Mouse (Mus musculus) brain, embryonic 14.5 days (tissue): ENCODE data around the gene Sdad1. TPM values are rescaled to one million over a fixed set of nuclear protein-coding genes. Genes with fewer than 3 reads are reported as not detected.

Experiments used
- DNase-seq: peaks from one replicate; pipeline ENCODE4 v3.0.0-alpha.2; 2011; ENCODE audit warnings: low read depth
- CTCF ChIP-seq: fragments of 200-500 bp; IDR thresholded peaks from 2 replicates; pipeline ENCODE4 v1.5.1; 2012; ENCODE audit warnings: inconsistent platforms, mild to moderate bottlenecking, moderate library complexity, borderline replicate concordance; ENCODE audit not compliant: insufficient read depth, insufficient read length; ENCODE audit errors: extremely low read depth
- POLR2A ChIP-seq: fragments of 200-500 bp; IDR thresholded peaks from 2 replicates; pipeline ENCODE4 v1.6.1; 2012; ENCODE audit warnings: mild to moderate bottlenecking, inconsistent platforms, borderline replicate concordance; ENCODE audit not compliant: poor library complexity, insufficient read depth, insufficient read length, severe bottlenecking; ENCODE audit errors: extremely low read depth
- polyA plus RNA-seq: library from polyadenylated mRNA; depleted of rRNA; stranded (reverse); fragments of >200 nt; gene quantifications from 2 replicates; pipeline ENCODE4 v1.2.3, GENCODE M21; 2012

Sdad1 gene
- polyA plus RNA-seq, 1 experiment, result 25.4 TPM

DNA sequence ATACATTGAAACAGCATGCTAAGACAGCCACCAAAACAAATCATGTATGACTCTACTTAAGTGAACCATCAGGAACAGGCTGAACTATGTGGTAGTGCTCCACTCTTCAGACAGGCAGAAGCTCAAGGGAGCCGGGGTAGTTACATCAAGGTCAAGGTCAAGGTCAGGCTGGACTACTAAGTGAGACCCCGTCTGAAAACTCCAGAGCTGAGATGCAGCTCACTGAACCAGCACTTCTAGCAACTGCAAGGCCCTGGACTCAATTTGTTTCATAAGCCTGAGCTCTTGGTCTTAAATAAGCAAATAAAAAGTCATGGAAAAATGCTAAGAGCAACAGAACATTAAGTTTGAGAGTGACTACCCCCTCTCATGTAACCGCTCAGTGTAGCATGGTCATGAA, 6.0 kb downstream of the Sdad1 start:
- DNase-seq, result no peak
- TF ChIP-seq CTCF (no peak), POLR2A (no peak)

DNA sequence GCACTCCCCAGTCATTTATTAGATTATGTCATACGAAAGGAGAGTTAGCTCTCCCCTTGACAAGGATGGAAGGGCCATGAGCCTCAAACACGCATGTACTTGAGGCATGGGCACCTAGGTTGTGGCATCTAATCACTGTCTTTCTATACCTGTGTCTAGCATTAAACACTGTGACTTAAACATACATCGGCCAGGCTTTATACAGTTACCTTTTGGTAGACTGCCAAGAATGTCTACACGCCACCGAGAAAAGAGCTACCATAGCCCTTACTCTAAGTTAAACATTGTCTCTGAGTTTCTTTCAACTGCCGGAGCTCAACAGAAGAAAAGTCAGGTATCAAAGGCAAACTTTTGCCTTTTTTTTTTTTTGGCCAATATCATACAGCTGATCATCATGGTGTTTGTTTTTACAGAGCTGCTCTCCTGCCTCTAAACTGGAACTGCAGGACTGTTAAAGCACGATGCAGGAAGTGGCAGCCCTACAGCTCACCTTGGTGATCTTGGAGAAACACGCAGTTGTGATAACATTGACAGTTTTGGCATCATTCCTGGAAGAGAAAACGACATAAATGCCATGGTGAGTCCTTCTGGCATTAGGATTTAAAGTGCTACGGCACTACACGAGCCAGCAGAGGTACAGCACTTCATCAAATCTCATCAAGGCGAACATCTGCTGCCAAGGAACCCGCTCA, 8.0 kb downstream of the Sdad1 start:
- TF ChIP-seq POLR2A (no peak), CTCF (no peak)
- DNase-seq, result no peak

DNA sequence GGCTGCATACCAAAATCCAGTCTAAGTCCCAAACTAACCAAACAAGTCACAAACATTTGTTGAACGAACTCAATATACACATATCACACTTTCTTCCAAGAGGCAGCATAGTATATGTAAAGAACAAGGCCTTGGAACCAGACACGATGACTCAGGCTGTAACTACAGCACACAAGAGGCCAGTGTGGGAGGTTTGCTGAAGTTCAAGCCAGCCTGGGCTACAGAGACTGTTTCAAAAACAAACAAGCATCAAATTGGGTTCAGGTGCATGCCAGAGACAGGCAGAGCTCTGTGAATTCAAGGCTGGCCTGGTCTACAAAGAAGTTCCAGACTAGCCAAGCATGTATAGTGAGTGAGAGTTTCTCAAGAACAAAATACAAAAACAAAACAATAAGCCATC, 15.8 kb downstream of the Sdad1 start:
- DNase-seq, result no peak
- TF ChIP-seq CTCF (no peak), POLR2A (no peak)

DNA sequence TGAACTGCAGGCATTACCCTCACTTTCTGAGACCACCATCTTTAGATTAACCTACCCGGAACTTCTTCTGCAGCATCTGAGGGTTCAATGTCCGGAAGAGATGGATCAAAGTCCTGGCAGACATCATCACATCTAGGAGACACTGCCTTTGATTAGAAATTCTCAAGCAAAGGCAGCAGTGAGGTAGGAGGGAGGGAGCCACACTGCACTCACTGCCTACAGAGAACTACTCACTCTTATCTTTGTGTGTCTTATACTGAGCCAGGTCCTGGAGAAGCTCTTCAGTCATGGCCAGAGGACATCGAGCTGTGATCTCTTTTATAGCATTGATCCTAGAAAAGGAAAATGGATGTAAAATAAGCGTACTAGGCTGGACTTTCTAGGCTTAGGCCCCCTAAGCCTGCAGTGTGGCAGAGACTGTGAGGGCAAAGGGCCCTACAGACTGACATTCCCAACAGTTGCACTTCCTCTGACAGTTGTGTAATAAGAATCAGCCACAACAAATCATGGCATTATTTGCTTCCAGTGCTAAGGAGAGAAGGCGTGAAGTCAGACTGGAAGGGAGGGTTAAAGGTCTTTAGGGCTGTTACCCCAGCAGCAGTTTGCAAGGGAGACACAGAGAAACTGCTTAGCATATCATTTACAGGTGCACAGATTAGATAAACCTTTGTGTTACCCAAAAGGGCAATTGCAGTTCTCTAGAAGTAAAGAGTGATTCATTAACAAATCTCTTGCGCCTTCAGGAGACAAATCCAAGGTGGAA, 18.4 kb downstream of the Sdad1 start:
- no peak for DNase-seq
- TF ChIP-seq POLR2A (no peak), CTCF (no peak)

DNA sequence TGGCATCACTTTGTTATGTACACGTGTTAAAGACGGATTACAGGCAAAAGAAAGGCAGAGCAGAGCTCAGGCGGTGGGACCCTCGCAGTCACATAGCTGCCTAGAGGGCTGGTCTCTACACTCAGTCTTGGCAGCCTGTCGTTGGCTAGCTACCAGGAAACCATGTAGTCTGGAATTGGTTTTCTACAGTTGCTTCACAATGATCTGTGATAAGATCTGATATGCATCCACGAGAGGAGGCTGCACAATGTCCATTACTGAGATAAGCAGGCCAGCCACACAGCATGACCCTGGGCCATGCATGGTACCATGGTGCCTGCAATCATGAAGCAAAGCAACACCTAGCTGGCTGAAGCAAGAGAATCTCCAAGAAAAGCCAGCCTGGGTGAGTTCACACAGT, 22.4 kb downstream of the Sdad1 start:
- TF ChIP-seq POLR2A (no peak), CTCF (no peak)

DNA sequence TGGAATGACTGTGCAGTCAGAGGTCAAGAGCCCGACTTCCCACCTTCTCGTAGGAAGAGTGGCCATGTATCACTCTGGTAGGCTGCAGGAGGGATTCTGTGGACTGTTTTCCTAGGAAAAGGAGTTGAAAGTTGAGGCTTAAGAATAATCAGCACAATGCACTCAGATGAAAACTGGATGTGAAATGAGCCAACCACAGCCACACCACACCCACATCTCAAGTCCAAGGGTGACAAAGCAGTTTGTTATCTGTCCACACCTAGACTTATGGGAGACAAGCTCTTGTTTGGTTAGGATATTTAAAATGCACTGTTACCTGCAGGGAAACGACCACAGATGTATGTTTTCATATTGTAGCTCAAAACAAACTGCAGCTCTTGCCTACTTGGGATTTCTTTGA, 27.2 kb downstream of the Sdad1 start:
- DNase-seq, result no peak
- TF ChIP-seq POLR2A, result no peak
- TF ChIP-seq CTCF, result no peak

More for the DNA sequence above, 22.4 kb downstream of the Sdad1 start:
- DNase-seq, result no peak

- TF ChIP-seq CTCF (no peak), POLR2A (no peak)
- no peak for DNase-seq
Measured at GRCm38 (mm10) chr5:92282571-92282970, 27.7 kb downstream of the Sdad1 start.

DNA sequence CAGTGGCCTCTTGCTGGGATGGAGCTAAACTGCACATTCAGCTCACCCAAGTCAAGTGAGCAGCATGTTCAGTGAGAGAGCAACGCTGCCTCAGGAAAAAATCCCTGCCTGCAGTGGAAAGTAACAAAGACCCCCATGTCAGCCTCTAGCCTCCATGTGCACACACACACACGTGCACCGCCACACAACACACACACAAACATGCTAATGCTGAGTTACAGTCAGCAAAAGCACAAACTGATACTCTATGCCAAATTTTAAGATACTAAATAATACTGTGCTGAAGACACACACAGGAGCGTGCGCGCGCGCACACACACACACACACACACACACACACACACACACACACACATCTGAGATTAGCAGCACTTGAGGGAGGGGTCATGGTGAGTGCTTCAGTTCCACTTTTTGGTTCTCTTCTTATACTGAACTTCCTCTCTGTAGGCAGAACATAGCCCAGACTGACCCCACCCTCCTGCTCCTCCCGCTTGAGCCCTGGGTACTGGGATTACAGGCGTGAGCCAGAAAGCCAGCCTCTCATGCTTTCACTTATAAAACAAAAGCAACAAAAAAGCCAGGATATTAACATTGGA, 31.2 kb downstream of the Sdad1 start:
- DNase-seq, result peak; percentile 5
- TF ChIP-seq CTCF, result no peak

DNA sequence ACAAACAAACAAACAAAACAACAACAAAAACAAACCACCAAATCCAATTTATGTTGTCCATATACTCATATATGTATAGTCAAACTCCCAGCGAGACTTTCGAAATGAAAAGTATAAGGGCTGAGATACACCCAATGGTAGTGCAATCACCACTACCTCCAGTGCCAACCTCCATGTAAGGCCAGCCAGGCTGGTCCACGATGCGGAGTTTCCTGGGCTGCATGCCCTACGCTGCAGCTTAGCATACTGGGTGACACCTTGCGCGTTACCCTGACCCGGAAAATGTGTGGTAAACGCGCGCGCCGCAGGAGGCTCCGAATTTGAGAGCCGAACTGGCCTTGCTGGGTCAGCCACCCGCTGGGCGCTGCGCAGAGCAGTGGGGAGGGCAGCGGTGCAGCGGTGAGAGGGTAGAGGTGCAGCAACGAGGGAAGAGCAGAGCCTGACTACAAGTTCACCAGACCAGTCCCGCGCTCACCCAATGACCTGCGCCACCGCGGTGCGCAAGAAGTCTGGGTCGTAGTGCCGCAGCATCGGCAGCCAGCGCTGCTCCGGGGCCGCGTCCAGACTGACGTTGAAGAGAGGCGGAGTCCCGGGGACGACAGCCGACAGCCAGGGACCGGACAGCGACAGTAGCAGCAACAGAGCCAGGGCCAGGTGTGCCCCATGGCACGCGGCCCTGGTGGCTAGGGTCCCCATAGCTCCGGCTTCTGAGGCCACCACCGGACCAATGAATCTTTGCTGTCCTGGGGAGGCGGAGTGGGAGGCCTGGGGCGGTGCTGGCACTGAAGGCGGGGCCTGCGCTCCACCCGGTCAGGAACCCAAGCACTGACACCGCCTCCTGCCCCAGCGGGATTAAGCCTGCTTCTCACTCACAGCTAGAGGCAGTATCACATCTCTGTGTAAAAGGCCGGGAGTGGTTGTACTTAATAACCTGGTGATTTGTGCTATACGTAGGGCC, 32.6 kb downstream of the Sdad1 start, which contains the start of gene Naaa:
TSS of gene Naaa (minus strand) at position 734 of the 958 bp plus-strand sequence.
- TF ChIP-seq CTCF (no peak), POLR2A (peak; percentile 47; the same call in 1 of the 2 replicates)

GRCm38 (mm10) chr5:92270496-92270895, 39.8 kb downstream of the Sdad1 start:
- no peak for TF ChIP-seq POLR2A
- no peak for TF ChIP-seq CTCF
- no peak for DNase-seq

More for the DNA sequence above, 32.6 kb downstream of the Sdad1 start, which contains the start of gene Naaa:
- peak; percentile 86 for DNase-seq

GRCm38 (mm10) chr5:92263761-92264359, 46.4 kb downstream of the Sdad1 start:
- peak; percentile 95 for DNase-seq
- TF ChIP-seq POLR2A (no peak), CTCF (no peak)
